Mouse (Mus musculus): ENCODE measurements around the gene Klk7. TPM values are rescaled to one million over a fixed set of nuclear protein-coding genes. Genes with fewer than 3 reads are reported as not detected.

Gene Klk7
- total RNA-seq, 2 experiments from 2014 or later, result not detected

Other genes with a start within 250 kb of the Klk7 start
- under 1 TPM; 0.64 to 0.88 TPM for gene Zfp658, start 249.0 kb upstream of the Klk7 start, total RNA-seq (2021)
- 1 to 10 TPM; 3.7 to 5.6 TPM for gene Zfp719, start 231.7 kb upstream of the Klk7 start, total RNA-seq (2021)
- not detected for gene Zfp819, start 204.1 kb upstream of the Klk7 start, total RNA-seq (2021)
- not detected for gene Ceacam18, start 176.6 kb upstream of the Klk7 start, total RNA-seq (2021)
- gene Siglece, start 151.1 kb upstream of the Klk7 start, total RNA-seq (2021), result under 1 TPM; 0.78 to 0.80 TPM
- 1 to 10 TPM; 2.2 to 2.9 TPM for gene Ctu1, start 139.3 kb upstream of the Klk7 start, total RNA-seq (2021)
- gene Klk14, start 120.9 kb upstream of the Klk7 start, total RNA-seq (2021), result not detected
- gene Klk13, start 98.7 kb upstream of the Klk7 start, total RNA-seq (2021), result not detected
- gene Klk12, start 42.4 kb upstream of the Klk7 start, total RNA-seq (2021), result not detected
- gene Klk11, start 36.7 kb upstream of the Klk7 start, total RNA-seq (2021), result not detected
- gene Klk10, start 30.3 kb upstream of the Klk7 start, total RNA-seq (2021), result under 1 TPM in 1 of 2 experiments, not detected in 1; 0.22 TPM
- not detected for gene Klk9, start 19.4 kb upstream of the Klk7 start, total RNA-seq (2021)
- 1 to 10 TPM; 2.4 to 2.7 TPM for gene Klk8, start 13.7 kb upstream of the Klk7 start, total RNA-seq (2021)
- not detected for gene Klk6, start 13.2 kb downstream of the Klk7 start, total RNA-seq (2021)
- gene Klk5, start 30.7 kb downstream of the Klk7 start, total RNA-seq (2021), result not detected
- not detected for gene Klk4, start 69.9 kb downstream of the Klk7 start, total RNA-seq (2021)
- not detected for gene Klk15, start 122.4 kb downstream of the Klk7 start, total RNA-seq (2021)
- gene Klk1b8, start 139.4 kb downstream of the Klk7 start, total RNA-seq (2021), result under 1 TPM in 1 of 2 experiments, not detected in 1; 0.25 TPM
- not detected for gene Klk1b1, start 155.5 kb downstream of the Klk7 start, total RNA-seq (2021)
- gene Klk1b9, start 164.8 kb downstream of the Klk7 start, total RNA-seq (2021), result not detected
- gene Klk1b11, start 184.6 kb downstream of the Klk7 start, total RNA-seq (2021), result not detected
- gene Klk1b26, start 200.9 kb downstream of the Klk7 start, total RNA-seq (2021), result under 1 TPM in 1 of 2 experiments, not detected in 1; 0.21 TPM
- not detected for gene Klk1b27, start 241.0 kb downstream of the Klk7 start, total RNA-seq (2021)